Mouse (Mus musculus) liver, embryonic 14.5 days (tissue): ENCODE results near the gene Coa3.

Source experiments
- CTCF ChIP-seq: IDR thresholded peaks from 2 replicates; pipeline ENCODE4 v1.5.1; 2016; ENCODE audit warnings: antibody characterized with exemption, low read depth, control low read depth
- EP300 ChIP-seq: IDR thresholded peaks from 2 replicates; pipeline ENCODE4 v1.6.1; 2016; ENCODE audit warnings: antibody characterized with exemption, low read depth

- TF ChIP-seq CTCF, result no peak
- no peak for TF ChIP-seq EP300
Measured at GRCm38 (mm10) chr11:101324763-101325162, 45.8 kb upstream of the Coa3 start, which contains the start of gene Aoc2.
